Mouse (Mus musculus) bone marrow, adult 2 months (tissue): ENCODE results near the gene Gtf2i.

Source experiments
- CTCF ChIP-seq: fragments of 200-500 bp; IDR thresholded peaks from 2 replicates; pipeline ENCODE4 v1.5.1; 2011; ENCODE audit warnings: low read length, control low read depth; ENCODE audit not compliant: control insufficient read depth, insufficient read depth
- POLR2A ChIP-seq: fragments of 200-500 bp; IDR thresholded peaks from 2 replicates; pipeline ENCODE4 v1.6.1; 2011; ENCODE audit warnings: low read depth, mild to moderate bottlenecking, control low read depth, low read length, borderline replicate concordance; ENCODE audit not compliant: control insufficient read depth

- TF ChIP-seq CTCF (no peak), POLR2A (no peak)
These were observed 65.8 kb downstream of the Gtf2i start for GRCm38 (mm10) chr5:134248608-134249244.
